Mouse (Mus musculus): ENCODE results near the gene Nutm2. TPM values are rescaled to one million over a fixed set of nuclear protein-coding genes. Genes with fewer than 3 reads are reported as not detected.
A peak's percentile ranks its signal among the peaks of the same experiment; 100 is the strongest.

The Nutm2 gene
- total RNA-seq (2014; rRNA removed), result not detected in 2 replicates
- not detected in 2 replicates for polyA plus RNA-seq (2012; rRNA removed)

DNA sequence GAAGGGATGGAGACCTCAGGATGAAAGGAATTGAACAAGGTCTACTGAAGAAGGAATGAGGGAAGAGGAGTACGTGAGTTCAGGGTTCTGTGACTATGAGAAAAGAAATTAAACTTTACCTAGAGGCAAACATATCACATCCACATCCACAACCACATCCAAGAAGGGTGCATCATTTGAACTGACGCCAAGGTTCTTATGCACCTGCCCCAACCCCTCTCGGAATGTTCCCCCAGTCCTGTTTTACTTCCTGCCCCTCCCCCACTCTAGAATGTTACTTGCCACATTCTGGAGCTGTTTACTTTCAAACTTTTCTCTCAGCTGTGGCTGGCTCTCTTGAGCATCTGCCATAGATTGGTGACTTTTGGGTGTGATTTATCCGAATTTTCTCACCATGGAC is at the start of gene Nutm2:
Gene Nutm2 (plus strand): TSS at position 301 of the 400 bp plus-strand sequence.
- H3K9ac ChIP-seq (ENCODE audit: low read depth, low read length), result no peak within 1 kb of the TSS
- no peak within 1 kb of the TSS for H3K4me3 ChIP-seq (ENCODE audit: insufficient read depth, low read depth, low read length)
- no peaks in the 10 kb centered on the region for H3K36me3 ChIP-seq (ENCODE audit: control insufficient read depth, insufficient read depth, low read length)
- no peaks in the 10 kb centered on the region for H3K79me2 ChIP-seq (ENCODE audit: control insufficient read depth, insufficient read depth, low read length)
- no peak within 1 kb of the TSS for H3K27ac ChIP-seq (replicated peaks; ENCODE audit: insufficient read depth, low read depth, low read length)
- WGBS, result 75% methylated on average over 4 of the region's 4 CpGs
- H3K4me1 ChIP-seq (ENCODE audit: control insufficient read depth, insufficient read depth, low read length), result no peaks in the 10 kb centered on the region
- TF ChIP-seq CTCF (IDR thresholded peaks at IDR 0.05; ENCODE audit: low read depth, low read length), result no peak
- no peak for TF ChIP-seq POLR2A (IDR thresholded peaks at IDR 0.05; ENCODE audit: extremely low read depth, insufficient read depth, low read length)
- no peak for DNase-seq (ENCODE audit: extremely low read depth, low read depth, low spot score)
- H3K27me3 ChIP-seq (ENCODE audit: control insufficient read depth, insufficient read depth, low read length), result peaks cover 3% of the 10 kb centered on the region; the same call in 1 of the 2 replicates

DNA sequence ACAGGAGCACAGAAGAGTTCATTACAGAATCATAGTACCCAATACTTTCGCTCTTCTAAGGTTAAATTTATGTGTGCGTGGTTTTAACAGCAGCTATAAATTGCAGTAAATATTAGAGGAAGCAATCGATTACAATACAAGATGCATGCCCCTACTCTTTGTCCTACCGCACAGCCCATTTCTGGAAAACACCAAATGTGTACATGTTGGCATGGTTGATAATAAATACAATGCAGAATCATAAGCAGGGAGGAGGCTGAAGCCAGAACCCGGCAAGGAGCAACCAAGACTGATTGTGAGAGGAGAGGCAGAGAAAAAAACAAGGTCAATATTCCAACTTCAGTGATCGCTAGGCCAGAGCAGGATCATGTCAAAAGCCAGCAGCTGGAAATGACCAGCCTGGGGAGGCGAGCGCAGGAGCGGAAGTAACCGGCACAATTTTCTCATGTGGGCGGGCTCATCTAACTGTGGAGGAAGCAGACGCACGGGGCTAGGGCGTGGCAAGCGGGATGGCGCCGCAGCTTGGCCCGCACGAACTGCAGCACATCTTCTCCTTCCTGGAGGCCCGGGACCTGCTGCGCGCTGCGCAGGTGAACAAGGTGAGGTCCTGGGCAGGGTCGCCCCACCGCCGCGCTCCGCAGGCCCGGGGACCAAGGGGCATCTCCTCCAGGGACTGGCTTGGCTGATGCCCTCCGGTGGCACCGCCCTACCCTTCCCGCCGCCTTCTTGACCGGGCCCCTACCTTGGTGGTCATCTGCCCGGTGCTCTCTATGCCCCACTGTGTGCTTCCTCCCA is 49.5 kb upstream of the Nutm2 start, which contains the start of gene Fbxw17:
Gene Fbxw17 (plus strand): TSS at position 476 of the 795 bp plus-strand sequence.
- WGBS, result 14% methylated on average over 35 of the region's 35 CpGs
- H3K36me3 ChIP-seq (ENCODE audit: control insufficient read depth, insufficient read depth, low read length), result no peaks in the 10 kb centered on the region
- TF ChIP-seq CTCF (IDR thresholded peaks at IDR 0.05; ENCODE audit: low read depth, low read length) (no peak), POLR2A (IDR thresholded peaks at IDR 0.05; ENCODE audit: extremely low read depth, insufficient read depth, low read length) (0 out of 2 replicates have a peak, but pooled peaks have one; percentile 22)
- 0 out of 2 replicates have a peak, but pooled peaks cover 3% of the 10 kb centered on the region for H3K27me3 ChIP-seq (ENCODE audit: control insufficient read depth, insufficient read depth, low read length)
- peak within 1 kb of the TSS; percentile 80 for H3K9ac ChIP-seq (ENCODE audit: low read depth, low read length)
- H3K4me3 ChIP-seq (ENCODE audit: insufficient read depth, low read depth, low read length), result peak within 1 kb of the TSS; percentile 95
- no peaks in the 10 kb centered on the region for H3K79me2 ChIP-seq (ENCODE audit: control insufficient read depth, insufficient read depth, low read length)
- H3K4me1 ChIP-seq (ENCODE audit: control insufficient read depth, insufficient read depth, low read length), result no peaks in the 10 kb centered on the region
- no peak within 1 kb of the TSS for H3K27ac ChIP-seq (replicated peaks; ENCODE audit: insufficient read depth, low read depth, low read length)
- peak; percentile 14 for DNase-seq (ENCODE audit: extremely low read depth, low read depth, low spot score)

DNA sequence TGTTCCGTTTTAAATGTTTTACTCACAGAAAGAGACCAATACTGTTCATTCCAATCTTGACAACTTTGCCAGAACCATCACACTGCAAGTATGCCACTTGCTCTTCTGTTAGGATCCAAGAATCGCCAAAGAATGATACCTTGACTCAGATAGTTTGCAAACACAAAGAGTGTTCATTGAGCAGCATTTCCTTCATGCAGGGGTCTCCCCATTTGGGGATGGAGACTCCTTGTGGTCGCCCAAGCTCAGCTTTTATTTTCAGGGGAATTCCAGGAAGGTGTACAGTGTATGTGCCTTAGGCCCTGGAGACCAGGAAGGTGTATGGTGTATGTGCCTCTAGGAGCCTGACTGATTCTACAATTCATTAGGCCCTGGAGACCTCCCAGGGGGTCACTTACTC is 48.7 kb upstream of the Nutm2 start:
- peak overlapping the region; percentile 95; the same call in 1 of the 2 replicates for H3K4me3 ChIP-seq (ENCODE audit: insufficient read depth, low read depth, low read length)
- DNase-seq (ENCODE audit: extremely low read depth, low read depth, low spot score), result no peak
- 58% methylated on average over 3 of the region's 3 CpGs for WGBS
- H3K27ac ChIP-seq (replicated peaks; ENCODE audit: insufficient read depth, low read depth, low read length), result no peak overlapping the region
- no peaks in the 10 kb centered on the region for H3K79me2 ChIP-seq (ENCODE audit: control insufficient read depth, insufficient read depth, low read length)
- H3K9ac ChIP-seq (ENCODE audit: low read depth, low read length), result no peak overlapping the region
- TF ChIP-seq POLR2A (IDR thresholded peaks at IDR 0.05; ENCODE audit: extremely low read depth, insufficient read depth, low read length), result no peak
- TF ChIP-seq CTCF (IDR thresholded peaks at IDR 0.05; ENCODE audit: low read depth, low read length), result no peak
- no peaks in the 10 kb centered on the region for H3K4me1 ChIP-seq (ENCODE audit: control insufficient read depth, insufficient read depth, low read length)
- 0 out of 2 replicates have a peak, but pooled peaks cover 3% of the 10 kb centered on the region for H3K27me3 ChIP-seq (ENCODE audit: control insufficient read depth, insufficient read depth, low read length)
- no peaks in the 10 kb centered on the region for H3K36me3 ChIP-seq (ENCODE audit: control insufficient read depth, insufficient read depth, low read length)

DNA sequence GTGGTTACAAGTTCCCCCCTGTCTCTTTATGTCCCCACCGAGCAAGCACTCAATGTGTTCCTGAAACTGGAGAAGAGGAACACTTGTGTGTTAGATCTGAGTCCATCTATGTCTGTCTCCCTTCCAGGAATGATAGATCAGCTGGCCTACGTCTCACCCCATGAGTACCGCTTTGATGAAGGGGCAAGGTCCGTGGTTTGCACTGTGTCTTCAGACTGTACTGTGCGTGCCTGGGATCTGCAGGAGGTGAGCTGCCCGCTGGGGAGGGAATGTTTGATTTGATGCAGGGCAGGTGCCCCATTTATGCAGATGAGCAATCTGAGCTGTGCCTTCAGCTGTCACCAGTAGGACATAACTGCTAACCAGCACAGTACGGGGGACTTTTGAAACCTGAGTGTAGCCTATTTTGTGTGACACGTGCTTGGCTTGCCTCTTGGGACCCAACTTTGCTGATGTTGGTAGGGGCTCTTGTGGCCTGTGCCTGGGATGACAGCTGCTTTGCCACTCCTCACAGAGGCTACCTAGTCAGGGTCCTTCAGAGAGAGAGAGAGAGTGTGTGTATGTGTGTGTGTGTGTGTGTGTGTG is 43.4 kb upstream of the Nutm2 start:
- no peak overlapping the region for H3K9ac ChIP-seq (ENCODE audit: low read depth, low read length)
- WGBS, result 90% methylated on average over 8 of the region's 8 CpGs
- H3K79me2 ChIP-seq (ENCODE audit: control insufficient read depth, insufficient read depth, low read length), result no peaks in the 10 kb centered on the region
- TF ChIP-seq CTCF (IDR thresholded peaks at IDR 0.05; ENCODE audit: low read depth, low read length) (no peak), POLR2A (IDR thresholded peaks at IDR 0.05; ENCODE audit: extremely low read depth, insufficient read depth, low read length) (no peak)
- no peak for DNase-seq (ENCODE audit: extremely low read depth, low read depth, low spot score)
- H3K36me3 ChIP-seq (ENCODE audit: control insufficient read depth, insufficient read depth, low read length), result no peaks in the 10 kb centered on the region
- H3K27ac ChIP-seq (replicated peaks; ENCODE audit: insufficient read depth, low read depth, low read length), result no peak overlapping the region
- 0 out of 2 replicates have a peak, but pooled peaks cover 5% of the 10 kb centered on the region for H3K4me1 ChIP-seq (ENCODE audit: control insufficient read depth, insufficient read depth, low read length)
- no peaks in the 10 kb centered on the region for H3K27me3 ChIP-seq (ENCODE audit: control insufficient read depth, insufficient read depth, low read length)
- H3K4me3 ChIP-seq (ENCODE audit: insufficient read depth, low read depth, low read length), result no peak overlapping the region

- TF ChIP-seq CTCF (IDR thresholded peaks at IDR 0.05; ENCODE audit: low read depth, low read length), result no peak
- no peak for TF ChIP-seq POLR2A (IDR thresholded peaks at IDR 0.05; ENCODE audit: extremely low read depth, insufficient read depth, low read length)
- H3K4me3 ChIP-seq (ENCODE audit: insufficient read depth, low read depth, low read length), result no peak overlapping the region
- H3K79me2 ChIP-seq (ENCODE audit: control insufficient read depth, insufficient read depth, low read length), result no peaks in the 10 kb centered on the region
- no peak for DNase-seq (ENCODE audit: extremely low read depth, low read depth, low spot score)
- H3K27me3 ChIP-seq (ENCODE audit: control insufficient read depth, insufficient read depth, low read length), result no peaks in the 10 kb centered on the region
- H3K4me1 ChIP-seq (ENCODE audit: control insufficient read depth, insufficient read depth, low read length), result 0 out of 2 replicates have a peak, but pooled peaks cover 5% of the 10 kb centered on the region
- H3K27ac ChIP-seq (replicated peaks; ENCODE audit: insufficient read depth, low read depth, low read length), result no peak overlapping the region
- no peaks in the 10 kb centered on the region for H3K36me3 ChIP-seq (ENCODE audit: control insufficient read depth, insufficient read depth, low read length)
- WGBS, result 94% methylated on average over 2 of the region's 2 CpGs
- no peak overlapping the region for H3K9ac ChIP-seq (ENCODE audit: low read depth, low read length)
Measured at GRCm38 (mm10) chr13:50424517-50424916, 42.6 kb upstream of the Nutm2 start.
